In genomic region chr5:127198850-127199249, GRCm38 (mm10) we compare ENCODE assay signal across 10 mouse cellular contexts. TPM values are rescaled to one million over a fixed set of nuclear protein-coding genes. Genes with fewer than 3 reads are reported as not detected.
DNase-seq lines count a peak whose midpoint lies in the region; ATAC-seq and TF ChIP-seq lines count a peak whose summit lies in the region.
"Had no signal": no experiment of that assay in that cellular context is flagged by ENCODE, and none has a peak within 500 bp of the region (broad histone marks: within the 10 kb centered on the region; RNA-seq: fewer than 3 reads in every experiment).

No protein-coding gene starts in this region.

- H3K27me3 ChIP-seq in cerebellum, adult 2 months (ENCODE audit: control insufficient read depth, insufficient read depth, low read length), result no peaks in the 10 kb centered on the region
- no peaks in the 10 kb centered on the region for H3K27me3 ChIP-seq in intestine, postnatal 0 days (replicated peaks; ENCODE audit: control insufficient read depth, insufficient read depth, low read length)
- no peaks in the 10 kb centered on the region for H3K27me3 ChIP-seq in intestine, embryonic 16.5 days (replicated peaks; ENCODE audit: control insufficient read depth, insufficient read depth, low read length)
- H3K27me3 ChIP-seq in midbrain, postnatal 0 days (ENCODE audit: insufficient read depth, low read length), result no peaks in the 10 kb centered on the region
- no peaks in the 10 kb centered on the region for H3K27me3 ChIP-seq in midbrain, embryonic 15.5 days (replicated peaks)
- H3K27me3 ChIP-seq: limb, embryonic 12.5 days had no signal

- no peak overlapping the region for H3K9ac ChIP-seq in intestine, postnatal 0 days (ENCODE audit: low read depth, low read length)
- H3K9ac ChIP-seq in intestine, embryonic 16.5 days (ENCODE audit: low read depth, low read length), result no peak overlapping the region
- no peak overlapping the region for H3K9ac ChIP-seq in midbrain, postnatal 0 days (replicated peaks; ENCODE audit: low read length, poor library complexity, severe bottlenecking)
- no peak overlapping the region for H3K9ac ChIP-seq in midbrain, embryonic 15.5 days
- H3K9ac ChIP-seq: limb, embryonic 12.5 days had no signal

- 68% methylated on average over 4 of the region's 4 CpGs for whole genome bisulfite sequencing in cerebellum, adult 2 months
- 58% methylated on average over 4 of the region's 4 CpGs for WGBS in intestine, postnatal 0 days
- WGBS in intestine, embryonic 16.5 days, result 58% methylated on average over 4 of the region's 4 CpGs
- 68% methylated on average over 4 of the region's 4 CpGs for WGBS in midbrain, postnatal 0 days
- 63% methylated on average over 4 of the region's 4 CpGs for WGBS in midbrain, embryonic 15.5 days

- no peak overlapping the region for H3K4me3 ChIP-seq in cerebellum, adult 2 months (replicated peaks; ENCODE audit: insufficient read depth, low read depth, low read length)
- no peak overlapping the region for H3K4me3 ChIP-seq in intestine, postnatal 0 days (ENCODE audit: low read depth, low read length)
- H3K4me3 ChIP-seq in intestine, embryonic 16.5 days (ENCODE audit: low read length), result no peak overlapping the region
- no peak overlapping the region for H3K4me3 ChIP-seq in midbrain, postnatal 0 days (ENCODE audit: low read depth, low read length)
- no peak overlapping the region for H3K4me3 ChIP-seq in midbrain, embryonic 15.5 days
- H3K4me3 ChIP-seq: limb, embryonic 12.5 days had no signal

- H3K4me1 ChIP-seq in cerebellum, adult 2 months (ENCODE audit: control insufficient read depth, insufficient read depth, low read length), result no peaks in the 10 kb centered on the region
- no peaks in the 10 kb centered on the region for H3K4me1 ChIP-seq in intestine, postnatal 0 days (replicated peaks; ENCODE audit: control insufficient read depth, insufficient read depth, low read length)
- H3K4me1 ChIP-seq in intestine, embryonic 16.5 days (ENCODE audit: control insufficient read depth, insufficient read depth, low read length), result no peaks in the 10 kb centered on the region
- no peaks in the 10 kb centered on the region for H3K4me1 ChIP-seq in midbrain, postnatal 0 days (ENCODE audit: insufficient read depth, low read length)
- no peaks in the 10 kb centered on the region for H3K4me1 ChIP-seq in midbrain, embryonic 15.5 days

- no peaks in the 10 kb centered on the region for H3K36me3 ChIP-seq in intestine, postnatal 0 days (ENCODE audit: control insufficient read depth, insufficient read depth)
- H3K36me3 ChIP-seq in intestine, embryonic 16.5 days (ENCODE audit: control insufficient read depth, insufficient read depth, low read length), result no peaks in the 10 kb centered on the region
- no peaks in the 10 kb centered on the region for H3K36me3 ChIP-seq in midbrain, postnatal 0 days (ENCODE audit: insufficient read depth, low read length)
- no peaks in the 10 kb centered on the region for H3K36me3 ChIP-seq in midbrain, embryonic 15.5 days (replicated peaks)
- H3K36me3 ChIP-seq: limb, embryonic 12.5 days had no signal

- DNase-seq in cerebellum, adult 2 months, result no peak
- DNase-seq in cerebellum, adult 11-12 months, result no peak
- DNase-seq in midbrain, postnatal 0 days (ENCODE audit: low spot score), result no peak
- DNase-seq in right cerebral cortex, adult 18-20 months, result no peak

- ATAC-seq in intestine, postnatal 0 days, result no peak
- no peak for ATAC-seq in intestine, embryonic 16.5 days
- ATAC-seq in midbrain, postnatal 0 days (ENCODE audit: low FRiP score), result no peak
- no peak for ATAC-seq in midbrain, embryonic 15.5 days (replicated peaks)
- no peak for ATAC-seq in megakaryocyte, adult 5-6 weeks (ENCODE audit: poor library complexity, severe bottlenecking)

- H3K27ac ChIP-seq in cerebellum, adult 2 months (ENCODE audit: insufficient read depth, low read length), result no peak overlapping the region
- no peak overlapping the region for H3K27ac ChIP-seq in intestine, postnatal 0 days (ENCODE audit: low read depth, low read length)
- no peak overlapping the region for H3K27ac ChIP-seq in intestine, embryonic 16.5 days (ENCODE audit: low read length)
- no peak overlapping the region for H3K27ac ChIP-seq in midbrain, postnatal 0 days (ENCODE audit: low read depth, low read length)
- H3K27ac ChIP-seq in midbrain, embryonic 15.5 days, result no peak overlapping the region
- H3K27ac ChIP-seq: limb, embryonic 12.5 days had no signal

- TF ChIP-seq POLR2A in cerebellum, adult 2 months (IDR thresholded peaks at IDR 0.05; ENCODE audit: borderline replicate concordance, insufficient read depth, low read length), result no peak

- no peak overlapping the region for H3K4me2 ChIP-seq in intestine, postnatal 0 days (replicated peaks; ENCODE audit: low read depth)
- H3K4me2 ChIP-seq in intestine, embryonic 16.5 days (ENCODE audit: low read depth, low read length), result no peak overlapping the region
- no peak overlapping the region for H3K4me2 ChIP-seq in midbrain, postnatal 0 days (ENCODE audit: low read depth, low read length, poor library complexity, severe bottlenecking)
- H3K4me2 ChIP-seq in midbrain, embryonic 15.5 days, result no peak overlapping the region
- H3K4me2 ChIP-seq: limb, embryonic 12.5 days had no signal

- peak; percentile 36; the same call in 1 of the 2 replicates for TF ChIP-seq CTCF in cerebellum, adult 2 months (IDR thresholded peaks at IDR 0.05; ENCODE audit: borderline replicate concordance, insufficient read depth, low read depth, low read length)
- peak; percentile 38 for TF ChIP-seq CTCF in intestine, postnatal 0 days (IDR thresholded peaks at IDR 0.05; ENCODE audit: low read depth)
- peak; percentile 52 for TF ChIP-seq CTCF in midbrain, postnatal 0 days (IDR thresholded peaks at IDR 0.05)

- no peaks in the 10 kb centered on the region for H3K9me3 ChIP-seq in intestine, postnatal 0 days (ENCODE audit: control insufficient read depth)
- no peaks in the 10 kb centered on the region for H3K9me3 ChIP-seq in intestine, embryonic 16.5 days (ENCODE audit: control insufficient read depth, low read length)
- no peaks in the 10 kb centered on the region for H3K9me3 ChIP-seq in midbrain, postnatal 0 days (ENCODE audit: low read length)
- H3K9me3 ChIP-seq in midbrain, embryonic 15.5 days, result no peaks in the 10 kb centered on the region

RNA-seq across cellular contexts. Expression of gene Tmem132c, which starts 42.8 kb away (rescaled TPM):
- 14.0 TPM in 2 replicates for polyA plus RNA-seq in cerebellum, adult 2 months (2012; rRNA removed)
- polyA plus RNA-seq in intestine, postnatal 0 days (2015; fragmentation: Nextera tagmentation; extraction: Ambion mirVana), result 0.07 and 0.18 TPM in 2 replicates
- polyA plus RNA-seq in intestine, embryonic 16.5 days (2015; fragmentation: Nextera tagmentation; extraction: Ambion mirVana), result 0.18 and 0.39 TPM in 2 replicates
- 37.9 and 40.0 TPM in 2 replicates for total RNA-seq in midbrain, postnatal 0 days (2014; rRNA removed)
- 8.7 and 10.2 TPM in 2 replicates for polyA plus RNA-seq in midbrain, postnatal 0 days (2015; fragmentation: Nextera tagmentation; extraction: Ambion mirVana)
- polyA plus RNA-seq in midbrain, embryonic 15.5 days (2015; fragmentation: Nextera tagmentation; extraction: Ambion mirVana), result 11.5 and 13.3 TPM in 2 replicates
- not detected in 2 replicates for total RNA-seq in megakaryocyte, adult 5-6 weeks (2015)
- not detected in 2 replicates for total RNA-seq in megakaryocyte, adult 5-6 weeks (2017)
- total RNA-seq: common myeloid progenitor, adult 5-6 weeks had no signal
